Mouse (Mus musculus) left cerebral cortex, adult 8-10 months (tissue): ENCODE data around the gene Mybph. TPM values are rescaled to one million over a fixed set of nuclear protein-coding genes. Genes with fewer than 3 reads are reported as not detected.
"Not testable (repeated sequence)": the region's sequence is repeated elsewhere in the genome, so short reads cannot be mapped to it uniquely, and the experiment has no call there.

ENCODE experiments used
- DNase-seq, 2 experiments: peaks; one replicate each; pipeline ENCODE4 v3.0.0; 2022; ENCODE audit warnings: low spot score in 2 of 2
- total RNA-seq, 4 experiments: library from RNA; stranded (reverse); gene quantifications; 2 replicates each; pipeline ENCODE4 v1.2.4; 2022

Gene Mybph
- total RNA-seq, 4 experiments from 2014 or later: 0.18 to 0.28 (median 0.20) TPM; not detected in 1

DNA sequence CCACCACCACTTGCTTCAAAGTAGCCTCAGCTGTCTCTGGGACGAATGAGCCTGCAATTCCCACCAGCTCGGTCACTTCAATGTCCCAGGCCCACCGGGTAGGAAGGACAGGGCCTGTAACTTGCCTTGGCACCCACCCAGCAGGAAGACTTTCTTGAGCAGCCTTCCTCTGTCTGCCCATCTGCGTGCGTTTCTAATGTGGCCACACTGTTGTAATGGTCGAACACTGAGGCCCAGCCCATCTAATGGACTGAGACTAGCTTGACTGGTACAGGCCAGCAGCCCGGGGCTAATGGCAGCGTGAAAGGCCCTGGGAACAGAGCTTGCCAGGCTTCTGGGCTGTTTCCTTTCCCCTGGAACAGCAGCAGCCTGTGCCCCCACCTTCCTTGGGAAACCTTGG is 39.1 kb downstream of the Mybph start:
- DNase-seq: no peak

DNA sequence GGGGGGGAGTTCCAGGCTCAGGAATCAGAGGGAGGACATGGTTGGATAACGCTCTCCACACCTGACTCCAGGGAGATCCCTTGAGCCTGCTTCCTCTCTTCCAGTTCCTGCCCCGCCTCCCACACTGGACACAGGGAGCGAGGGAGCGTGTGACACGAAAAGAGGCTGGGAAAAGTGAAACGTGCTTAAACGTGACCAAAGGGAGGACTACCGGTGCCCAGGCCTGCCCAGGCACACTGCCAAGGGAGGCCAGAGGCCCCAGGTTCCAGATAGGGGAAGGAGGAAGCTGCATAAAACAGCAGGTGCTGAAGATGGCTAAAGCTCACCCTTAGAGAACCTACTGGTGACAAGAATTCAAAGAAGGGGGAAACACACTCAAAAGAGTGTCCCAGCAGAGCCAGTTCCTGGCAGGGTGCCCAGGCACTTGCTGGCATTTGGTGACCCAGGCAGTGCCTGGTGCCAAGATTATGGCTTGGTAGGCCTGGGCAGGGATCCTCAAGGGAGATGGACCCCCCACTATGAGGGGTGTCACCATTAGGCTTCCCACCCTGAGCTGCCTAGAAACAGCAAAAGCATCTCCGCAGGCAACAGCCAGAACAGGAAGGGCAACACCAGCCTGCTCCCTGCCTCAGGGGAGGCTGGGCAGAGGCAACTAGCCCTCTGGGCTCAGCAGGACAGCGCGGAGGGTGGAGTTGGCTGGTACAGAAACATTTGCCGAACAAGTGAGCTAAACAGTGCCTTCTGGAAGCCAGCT is 39.7 kb downstream of the Mybph start:
- DNase-seq: peak; percentile 57 to 83

DNA sequence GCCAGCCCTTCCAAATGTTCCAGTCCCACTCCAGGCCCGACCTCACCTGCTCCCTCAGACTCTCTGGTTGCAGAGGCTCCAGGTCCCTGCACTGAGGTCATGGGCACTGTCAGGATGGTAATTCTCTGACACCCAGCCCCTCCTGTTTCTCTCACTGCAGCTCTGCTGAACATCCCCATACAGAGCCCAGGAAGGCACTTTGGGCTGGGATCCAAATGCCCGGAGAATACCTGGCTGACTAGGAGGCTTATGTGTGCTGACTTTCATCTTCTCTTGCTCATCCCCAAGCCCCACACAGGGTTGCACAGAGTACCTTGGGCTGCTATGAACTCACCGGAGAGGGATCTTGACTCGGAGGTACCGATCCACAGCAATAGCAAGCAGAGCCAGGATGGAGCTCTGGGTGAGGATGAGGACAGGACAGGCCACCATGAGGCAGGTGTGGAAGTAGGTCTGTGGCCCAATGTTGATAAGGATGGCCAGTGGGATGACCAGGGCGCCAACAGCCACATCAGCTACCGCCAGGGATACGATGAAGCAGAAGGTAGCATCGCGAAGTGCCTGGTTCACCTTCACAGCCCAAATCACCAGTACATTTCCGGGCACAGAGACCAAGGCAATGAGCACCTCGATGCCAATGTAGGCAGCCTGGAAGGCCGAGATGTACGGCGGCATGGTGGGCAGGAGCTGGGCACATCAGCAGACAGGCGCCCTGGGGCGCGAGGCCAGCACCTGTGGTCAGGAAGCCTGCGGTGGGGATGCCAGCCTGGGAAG is 40.6 kb downstream of the Mybph start:
- no peak for DNase-seq

DNA sequence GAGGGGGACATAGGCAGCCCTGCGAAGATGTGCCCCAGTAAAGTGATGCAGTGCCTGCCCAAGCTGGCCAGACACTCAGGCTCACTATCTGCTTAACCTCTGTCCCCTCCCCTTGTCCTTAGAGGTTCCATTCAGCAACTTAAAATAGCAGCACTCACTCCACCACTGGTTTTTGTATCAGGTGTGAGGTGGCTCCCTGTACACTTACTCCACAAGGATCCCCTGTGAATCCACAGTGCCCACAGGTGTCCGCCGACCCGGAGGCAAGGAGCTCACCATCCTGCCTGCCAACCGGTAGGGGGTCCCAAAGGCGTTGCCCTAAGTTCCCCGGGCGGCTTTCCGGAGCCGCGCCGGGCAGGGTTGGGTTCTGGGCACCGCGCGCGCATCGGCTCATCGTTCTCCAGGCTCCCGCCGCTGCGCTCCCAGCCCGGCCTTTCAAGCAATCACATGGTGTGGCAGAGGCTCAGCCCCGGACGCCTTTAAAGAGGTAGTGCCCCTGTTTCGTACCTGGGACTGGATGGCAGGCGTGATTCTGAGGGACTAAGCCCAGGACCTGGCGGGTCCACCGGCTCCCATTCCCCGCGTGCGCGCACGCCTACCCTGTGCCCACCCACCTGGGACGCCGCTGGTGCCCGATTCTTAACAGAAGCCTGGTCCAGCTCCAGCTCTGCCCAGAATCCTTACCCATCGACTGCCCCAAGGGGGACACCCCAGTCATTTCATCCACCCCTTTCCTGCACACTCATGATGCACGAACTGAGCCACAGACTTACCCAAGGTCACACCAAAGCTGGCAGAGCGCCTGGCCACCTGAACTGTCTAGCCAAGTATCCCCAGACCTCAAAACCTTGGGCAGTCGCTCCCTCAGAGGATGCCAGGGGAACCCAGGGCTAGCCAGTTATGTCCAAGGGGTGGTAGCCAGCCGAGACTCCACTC is 41.5 kb downstream of the Mybph start:
- peak; percentile 63 to 69 for DNase-seq

DNA sequence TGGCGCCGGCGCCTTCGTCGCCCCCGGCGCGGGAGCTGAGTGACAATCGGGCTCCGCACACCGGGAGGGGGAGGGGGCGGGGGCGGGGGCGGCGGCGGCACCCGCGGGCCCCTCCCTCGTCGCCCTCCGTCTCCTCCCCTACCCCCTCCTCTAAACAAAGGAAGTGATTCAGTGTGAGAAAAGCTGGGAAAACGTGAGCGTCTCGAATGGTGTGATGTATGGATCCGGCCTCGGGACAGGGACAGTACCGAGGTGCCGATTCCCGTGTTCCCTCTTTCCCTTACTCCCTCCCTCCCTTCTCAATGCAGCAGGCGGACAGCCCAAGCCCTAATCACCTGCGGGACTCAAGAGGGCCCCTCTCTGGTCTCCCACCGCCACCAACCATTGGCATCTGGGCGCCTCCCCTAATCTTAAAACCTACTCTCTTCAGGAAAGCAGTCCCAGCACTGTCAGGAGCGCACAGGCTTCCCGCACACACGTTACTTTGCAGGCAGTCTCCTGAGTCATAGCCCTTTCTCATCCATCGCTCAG is 42.2 kb downstream of the Mybph start, which contains the start of gene Adora1:
Gene Adora1 (minus strand): TSS at position 41 of the 531 bp plus-strand sequence.
- peak in 1 of 2 experiments; percentile 42 for DNase-seq

DNA sequence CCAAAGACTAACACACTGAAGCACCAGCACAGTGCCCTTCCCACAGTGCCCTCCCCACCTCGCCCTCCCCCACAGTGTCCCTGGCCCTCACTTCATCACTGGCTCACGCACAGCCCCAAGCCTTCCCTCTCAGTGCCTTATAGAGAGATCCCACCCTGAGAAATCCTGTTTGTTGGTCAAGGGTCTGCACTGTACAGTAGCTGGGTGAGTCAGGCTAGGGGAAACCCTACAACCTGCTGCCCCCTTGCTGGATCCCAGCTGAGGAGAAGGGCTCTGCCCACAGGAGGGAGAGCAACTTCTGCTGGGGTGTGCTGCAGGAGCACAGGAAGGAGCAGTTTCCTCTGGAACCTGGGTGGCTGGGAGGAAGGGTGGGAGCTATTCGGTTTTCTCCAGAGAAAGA is 42.9 kb downstream of the Mybph start:
- no peak for DNase-seq

DNA sequence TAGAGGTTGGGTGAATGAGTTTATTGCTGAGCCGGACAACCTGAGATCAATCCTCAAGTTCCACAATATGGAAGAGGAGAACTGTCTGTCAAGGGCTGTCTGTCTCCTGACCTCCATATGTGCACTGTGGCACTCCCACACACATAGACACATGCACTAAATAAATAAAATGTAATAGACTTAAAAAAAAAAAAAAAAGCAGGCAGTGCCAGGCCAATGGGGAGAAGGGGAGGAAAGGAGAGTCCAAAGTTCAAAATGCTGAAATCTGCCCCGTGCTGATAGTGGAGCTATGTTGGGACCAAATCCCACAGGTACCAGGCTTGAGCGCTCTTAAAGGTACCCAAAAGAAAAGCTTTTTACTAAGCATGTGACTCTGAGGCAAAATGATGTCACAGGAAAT is 44.2 kb downstream of the Mybph start:
- no peak for DNase-seq

DNA sequence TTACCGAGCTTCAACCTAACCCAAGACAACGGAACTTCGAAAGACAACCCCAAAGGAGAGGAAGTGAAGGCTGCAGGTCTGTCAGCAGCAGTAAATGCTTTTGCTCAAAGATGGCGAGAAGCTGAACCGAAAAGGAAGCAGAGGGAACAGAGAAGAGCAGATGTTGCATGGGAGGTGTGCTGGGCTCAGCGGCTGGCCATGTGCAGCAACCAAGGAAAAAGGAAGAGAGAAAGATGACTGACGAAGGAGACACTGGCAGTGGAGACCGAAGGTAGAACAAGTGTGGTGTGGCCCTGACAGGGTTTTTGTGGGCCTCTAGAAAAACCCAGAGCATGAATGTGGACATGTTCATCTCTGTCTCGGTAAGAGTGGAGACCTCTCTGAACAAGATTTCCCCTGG is 47.5 kb downstream of the Mybph start:
- DNase-seq: no peak

DNA sequence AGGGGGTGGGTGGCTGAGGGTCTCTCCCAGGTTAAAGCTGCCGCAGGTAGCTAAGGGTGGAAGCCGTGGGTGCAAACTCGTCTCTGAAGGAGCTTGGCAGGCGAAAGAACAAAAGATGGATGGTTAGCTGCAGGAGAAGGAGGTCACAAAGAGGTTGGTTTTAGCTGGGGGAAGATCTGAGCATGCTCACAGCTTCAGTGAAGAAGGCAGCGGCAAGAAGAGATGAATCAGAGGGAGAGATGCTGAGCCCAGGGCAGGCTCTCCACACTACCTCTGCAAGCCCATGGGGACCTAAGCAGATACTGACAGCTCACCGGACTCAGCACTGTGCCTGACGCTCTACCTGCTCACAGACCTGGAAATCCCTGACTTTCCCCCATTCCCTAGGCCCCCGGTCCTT is 48.0 kb downstream of the Mybph start:
- no peak for DNase-seq

DNA sequence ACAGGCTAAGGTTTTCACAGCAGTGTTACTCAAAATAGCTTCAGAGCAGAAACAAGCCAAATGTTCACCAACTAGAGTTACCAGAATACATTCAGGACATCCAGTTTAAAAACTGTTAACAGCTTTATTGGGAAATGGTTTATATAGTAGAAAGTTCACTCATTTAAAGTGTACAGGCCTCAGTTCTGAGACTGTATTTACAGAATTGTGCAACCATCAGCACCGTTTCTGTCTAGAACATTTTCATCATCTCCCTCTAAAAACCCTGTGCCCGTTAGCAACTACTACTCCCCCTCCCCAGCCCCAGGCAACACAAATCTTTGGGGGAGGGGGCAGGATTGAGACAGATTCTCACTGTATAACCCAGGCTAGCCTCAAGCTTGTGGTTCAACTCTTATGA is 49.0 kb downstream of the Mybph start:
- DNase-seq: no peak

DNA sequence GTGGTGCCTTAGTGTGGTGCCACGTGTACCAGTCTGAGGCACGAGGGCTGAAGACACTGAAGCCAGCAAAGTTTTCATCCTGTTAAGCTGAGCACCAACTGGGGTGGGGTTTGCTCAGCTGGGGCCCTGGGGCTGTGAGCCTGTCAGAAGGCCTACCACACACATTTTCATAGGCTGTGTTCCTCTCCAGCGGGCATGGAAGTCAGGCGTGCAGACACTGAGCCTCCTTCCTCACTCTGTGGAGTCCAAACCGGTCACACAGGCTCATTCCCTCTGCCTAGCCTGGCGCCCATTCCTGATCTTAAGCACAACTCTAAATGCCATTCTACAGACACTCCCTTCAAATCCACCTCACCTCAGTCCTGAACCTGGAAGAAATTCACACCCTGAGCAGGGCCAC is 50.3 kb downstream of the Mybph start:
- no peak for DNase-seq

DNA sequence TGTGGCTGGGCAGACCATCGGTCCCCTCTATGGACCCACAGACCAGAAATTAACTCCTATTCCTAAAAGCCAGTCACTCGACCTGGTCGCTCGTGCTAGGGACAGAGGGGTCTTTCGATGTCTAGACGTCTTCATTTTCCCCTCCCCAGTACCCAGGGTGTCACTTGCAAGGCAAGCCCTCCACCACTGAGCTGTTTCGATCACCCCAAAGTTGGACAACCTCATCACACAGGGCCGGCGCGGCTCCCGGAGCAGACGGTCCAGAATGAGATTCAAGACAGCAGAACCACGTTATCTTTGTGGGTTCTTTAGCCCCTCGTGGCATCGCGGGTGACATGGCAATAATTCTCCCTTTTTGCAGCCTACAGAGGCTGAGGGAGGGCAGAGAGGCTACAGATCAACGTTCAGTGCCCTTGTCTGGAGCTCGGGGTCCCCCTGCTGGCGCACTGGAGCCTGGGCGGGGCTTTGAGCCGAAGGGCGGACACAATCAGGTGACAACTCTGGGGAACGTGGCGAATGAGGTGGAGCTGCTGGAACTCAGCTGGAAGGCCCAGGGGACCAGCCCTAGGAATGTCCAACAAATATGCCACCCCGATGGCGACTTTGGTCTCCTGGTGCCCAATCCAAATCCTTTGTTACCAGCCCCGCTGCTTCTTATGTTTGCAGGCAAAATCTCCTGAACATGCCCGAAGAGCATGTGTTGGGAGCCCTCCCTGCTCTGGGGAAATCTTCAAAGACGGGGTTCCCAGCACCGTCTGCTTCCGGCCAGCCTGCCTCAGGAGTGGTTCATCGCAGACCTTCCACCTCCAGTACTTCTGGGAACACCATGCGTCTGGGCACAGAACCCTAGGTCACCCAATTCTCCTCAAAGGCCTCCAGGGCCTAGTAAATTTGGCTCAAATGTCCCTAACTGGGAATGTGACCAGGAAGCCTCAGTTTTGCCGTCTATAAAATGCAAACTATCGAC is 51.0 kb downstream of the Mybph start:
- DNase-seq: peak; percentile 80 to 86

DNA sequence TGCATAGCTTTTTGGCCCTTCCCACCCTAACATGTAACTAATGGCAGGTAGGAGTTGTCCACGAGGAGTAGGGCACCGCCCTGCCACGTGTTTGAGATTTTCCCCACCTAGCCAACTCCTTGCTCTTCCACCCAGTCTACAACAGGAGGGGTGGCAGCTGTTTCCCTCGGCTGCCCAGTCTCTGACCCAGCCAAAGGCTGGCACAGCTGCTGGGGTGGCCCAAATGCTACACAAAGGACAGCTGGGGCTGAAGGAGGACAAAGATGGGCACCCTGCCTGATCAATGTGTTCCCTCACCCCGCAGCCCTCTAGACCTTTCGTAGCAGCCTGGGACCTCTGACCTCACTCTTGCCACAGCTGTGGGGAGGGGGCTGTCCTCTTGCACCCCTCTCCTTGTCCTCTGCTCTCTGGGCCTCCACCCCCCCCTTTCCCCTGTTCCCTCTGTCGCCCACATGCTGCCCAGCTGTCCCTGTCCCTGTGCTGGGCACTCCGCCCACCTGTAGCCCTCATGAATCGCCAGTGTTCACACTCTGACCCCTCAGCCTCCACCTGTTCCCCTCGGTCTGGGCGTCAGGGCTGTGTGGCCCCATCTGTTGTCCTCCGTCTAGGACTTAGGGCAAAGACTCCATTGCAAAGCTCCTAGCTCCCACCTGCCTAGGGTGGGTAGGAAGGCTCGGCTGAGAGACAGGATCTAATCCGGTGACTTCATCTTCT is 51.9 kb downstream of the Mybph start:
- DNase-seq: no peak

DNA sequence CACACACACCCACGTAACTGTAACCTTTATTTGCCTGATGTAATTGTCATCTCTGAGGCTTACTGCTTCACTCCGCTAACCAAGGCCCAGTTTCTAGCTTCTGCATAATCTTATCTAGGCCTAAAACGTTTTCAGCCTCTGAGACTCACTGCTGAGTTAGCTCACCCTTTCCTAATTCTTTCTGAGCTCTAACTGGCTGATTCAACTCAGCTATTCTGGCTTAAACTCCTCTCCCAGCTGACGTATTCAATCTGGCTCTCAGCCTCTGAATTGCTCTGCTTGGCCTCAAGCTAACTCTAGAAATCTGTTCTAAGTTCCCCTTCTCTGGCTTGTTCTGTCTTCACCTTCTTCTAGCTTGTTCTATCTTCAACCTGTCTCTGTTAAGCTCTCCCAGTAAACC is 53.3 kb downstream of the Mybph start:
- DNase-seq: no peak

DNA sequence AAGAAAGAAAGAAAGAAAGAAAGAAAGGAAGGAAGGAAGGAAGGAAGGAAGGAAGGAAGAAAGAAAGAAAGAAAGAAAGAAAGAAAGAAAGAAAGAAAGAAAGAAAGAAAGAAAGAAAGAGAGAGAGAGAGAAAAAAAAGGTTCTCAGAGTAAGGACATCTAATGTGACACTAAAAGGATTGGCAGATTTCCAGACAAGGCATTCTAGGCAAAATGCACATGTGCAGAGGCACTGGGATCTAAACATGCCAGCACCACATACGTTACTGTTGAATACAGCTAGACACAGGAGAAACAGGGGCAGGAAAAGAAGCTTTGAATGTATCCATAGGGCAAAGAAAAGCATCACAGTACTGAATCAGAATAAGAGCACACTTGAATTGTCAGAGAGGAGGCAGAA is 56.4 kb downstream of the Mybph start:
- DNase-seq: not testable (repeated sequence)
